Mouse (Mus musculus): Measurements from ENCODE around the gene Olfr965.
"Not testable (repeated sequence)": the region's sequence is repeated elsewhere in the genome, so short reads cannot be mapped to it uniquely, and the experiment has no call there.

Olfr965 gene

DNA sequence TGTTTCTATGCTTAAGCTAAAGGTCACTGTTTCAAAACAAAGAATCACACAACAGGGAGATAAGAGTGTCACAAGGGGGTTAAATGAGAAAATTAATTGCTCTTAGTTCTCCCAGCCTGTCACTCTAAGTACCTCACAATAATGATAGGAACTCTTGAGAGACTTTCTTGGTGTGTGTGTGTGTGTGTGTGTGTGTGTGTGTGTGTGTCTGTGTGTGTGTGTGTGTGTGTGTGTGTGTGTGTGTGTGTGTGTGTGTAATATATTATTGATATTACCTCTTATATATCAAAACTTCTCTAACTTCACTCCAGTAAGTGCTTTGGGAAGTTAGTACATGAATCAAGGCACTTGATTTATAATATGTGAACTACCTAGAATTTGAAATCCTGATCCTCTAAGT, at the start of gene Olfr965:
Gene Olfr965 (plus strand): TSS at position 301 of the 400 bp plus-strand sequence.
- no peak for DNase-seq

DNA sequence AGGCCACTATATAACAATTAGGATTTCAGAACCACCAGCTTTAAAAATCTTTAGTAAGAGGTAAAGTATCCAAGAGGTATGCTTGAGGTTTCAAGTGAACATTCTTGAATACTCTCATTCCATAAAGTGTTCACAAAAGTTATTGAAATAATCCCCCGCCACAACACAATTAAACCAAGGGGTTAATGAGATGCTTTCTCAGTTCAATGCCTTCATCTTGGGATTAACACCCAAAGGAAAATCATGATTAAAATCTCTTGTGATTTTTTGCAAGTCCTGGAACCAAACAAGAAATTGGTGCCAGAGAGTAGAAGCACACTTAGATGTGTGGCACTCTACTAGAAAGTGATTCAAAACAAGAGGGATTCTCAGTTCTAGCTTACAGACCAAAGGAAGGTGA, 44.2 kb upstream of the Olfr965 start, which contains the start of gene Olfr963:
Gene Olfr963 (plus strand): TSS at position 301 of the 400 bp plus-strand sequence.
- DNase-seq, result no peak

DNA sequence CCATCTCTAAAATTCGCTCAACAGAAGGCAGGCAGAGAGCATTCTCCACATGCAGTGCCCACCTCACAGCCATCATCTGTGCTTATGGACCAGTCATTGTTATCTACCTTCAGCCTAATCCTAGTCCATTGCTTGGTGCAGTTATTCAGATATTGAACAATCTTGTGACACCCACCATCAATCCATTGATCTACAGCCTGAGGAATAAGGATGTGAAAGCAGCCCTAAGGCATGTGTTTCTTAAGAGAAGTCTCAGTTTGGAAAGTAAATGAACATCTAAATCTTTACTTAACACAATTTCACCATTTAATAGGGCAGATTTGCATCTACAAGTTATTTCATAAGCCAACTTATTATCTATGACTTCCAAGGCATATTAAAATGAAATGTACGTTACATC, 41.4 kb upstream of the Olfr965 start:
- DNase-seq, result no peak

DNA sequence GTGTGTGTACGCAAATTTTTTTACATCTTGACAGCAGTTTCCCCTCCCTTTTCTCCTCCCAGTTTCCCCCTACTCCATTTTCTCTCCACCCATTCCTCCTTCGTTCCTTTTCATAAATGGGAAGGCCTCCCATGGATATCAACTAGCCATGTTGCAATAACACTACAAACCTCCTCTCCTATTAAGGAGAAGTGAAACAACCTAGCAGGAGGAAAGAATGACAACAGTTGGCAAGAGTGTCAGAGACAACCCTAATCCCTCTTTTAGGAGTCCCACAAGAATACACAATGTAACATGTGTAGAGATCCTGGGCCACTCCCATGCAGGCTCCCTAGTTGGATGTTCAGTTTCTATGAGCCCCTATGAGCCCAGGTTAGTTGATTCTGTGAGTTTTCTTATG, 36.3 kb upstream of the Olfr965 start:
- DNase-seq, result no peak

DNA sequence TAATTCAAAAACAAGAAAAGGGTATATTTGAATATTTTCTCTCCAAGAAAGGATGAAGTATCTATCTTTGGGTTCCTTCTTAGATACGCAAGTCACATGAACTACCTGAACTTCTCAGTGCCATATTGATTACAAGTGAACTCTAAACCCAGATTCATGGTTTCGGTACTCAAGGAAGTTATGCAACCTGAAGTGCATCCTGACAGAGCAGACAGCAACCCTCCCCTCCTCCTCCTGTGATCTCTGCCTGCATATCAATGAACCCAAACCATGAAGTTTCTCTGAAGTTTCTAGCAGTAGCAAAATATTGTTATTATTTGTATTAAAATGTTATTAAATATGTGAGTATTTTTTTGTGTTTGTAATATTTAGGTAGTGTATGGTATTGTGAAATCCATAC, 32.6 kb upstream of the Olfr965 start:
- no peak for DNase-seq

DNA sequence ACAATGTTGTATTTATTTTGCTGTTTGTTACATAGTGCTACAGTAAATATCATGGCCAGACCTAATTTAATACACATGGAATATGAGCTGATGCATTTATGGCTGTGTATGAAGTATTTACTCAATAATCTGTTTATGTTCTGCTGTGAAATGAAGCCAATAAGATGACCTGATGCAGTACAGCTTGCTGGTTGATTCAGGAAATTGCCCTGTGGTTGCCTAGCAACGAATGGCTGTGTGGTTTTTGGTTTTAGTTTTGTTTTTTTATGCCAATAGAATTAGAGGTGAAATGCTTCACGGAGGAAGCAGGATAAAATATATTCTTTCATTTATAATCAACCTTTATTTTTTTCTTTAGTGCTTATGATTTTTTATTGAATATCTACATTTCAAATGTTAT, 31.9 kb upstream of the Olfr965 start:
- no peak for DNase-seq

DNA sequence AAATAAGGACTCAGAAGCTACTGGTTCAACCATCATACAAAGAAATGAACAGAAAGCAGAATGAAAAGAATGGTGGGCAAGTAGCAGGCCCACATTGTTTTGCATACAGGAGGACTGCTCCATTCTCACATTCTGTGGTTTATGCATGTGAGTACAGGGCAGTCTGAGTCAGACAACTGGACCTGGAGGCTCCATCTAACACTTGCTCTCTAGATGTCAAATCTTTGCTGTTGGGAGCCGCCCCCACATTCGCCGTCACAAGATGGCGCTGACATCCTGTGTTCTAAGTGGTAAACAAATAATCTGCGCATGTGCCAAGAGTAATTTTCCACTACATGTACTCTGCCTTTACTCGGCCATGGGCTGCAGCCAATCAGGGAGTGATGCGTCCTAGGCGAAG, 10.0 kb upstream of the Olfr965 start:
- DNase-seq, result not testable (repeated sequence)

DNA sequence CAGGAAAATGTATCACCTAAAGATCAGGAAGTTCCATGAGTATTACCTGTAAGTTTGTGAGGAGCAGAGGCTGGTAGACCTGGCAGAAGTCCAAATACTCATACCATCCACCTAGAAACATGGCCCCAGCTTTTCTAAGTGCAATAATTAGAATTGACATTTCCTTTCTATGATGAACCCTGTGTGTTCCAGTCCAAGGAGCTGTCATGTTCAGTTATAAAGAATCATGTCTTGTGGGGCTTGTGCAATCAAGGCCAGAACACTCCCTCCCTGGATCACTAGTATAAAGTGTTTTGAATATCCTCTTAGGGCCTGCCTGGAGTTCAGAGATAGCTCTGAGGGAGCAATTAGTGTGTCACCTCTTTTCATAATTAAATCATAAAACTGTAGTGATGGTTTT, 4.1 kb upstream of the Olfr965 start, which contains the start of gene Olfr149:
Gene Olfr149 (minus strand): TSS at position 101 of the 400 bp plus-strand sequence.
- DNase-seq, result no peak

DNA sequence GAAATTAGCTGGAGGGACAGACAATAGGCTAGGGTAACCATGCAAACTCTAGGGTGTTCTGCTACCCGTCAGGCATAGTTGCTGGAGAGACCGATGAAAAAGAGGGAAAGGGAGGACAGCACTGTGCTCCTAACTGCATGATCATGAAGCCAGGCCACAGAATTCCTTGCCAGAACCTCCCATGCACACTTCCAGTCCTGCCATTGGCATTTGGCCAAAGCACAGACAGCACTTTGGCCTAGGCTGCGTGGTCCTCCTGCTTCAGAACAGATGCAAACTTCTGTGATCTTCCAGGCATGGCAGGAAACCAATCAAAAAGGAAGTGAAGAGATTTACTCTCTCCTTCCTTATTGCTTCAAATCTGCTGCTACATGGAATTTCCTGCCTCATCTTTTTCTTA, 2.2 kb upstream of the Olfr965 start:
- peak; percentile 4 to 43 for DNase-seq

DNA sequence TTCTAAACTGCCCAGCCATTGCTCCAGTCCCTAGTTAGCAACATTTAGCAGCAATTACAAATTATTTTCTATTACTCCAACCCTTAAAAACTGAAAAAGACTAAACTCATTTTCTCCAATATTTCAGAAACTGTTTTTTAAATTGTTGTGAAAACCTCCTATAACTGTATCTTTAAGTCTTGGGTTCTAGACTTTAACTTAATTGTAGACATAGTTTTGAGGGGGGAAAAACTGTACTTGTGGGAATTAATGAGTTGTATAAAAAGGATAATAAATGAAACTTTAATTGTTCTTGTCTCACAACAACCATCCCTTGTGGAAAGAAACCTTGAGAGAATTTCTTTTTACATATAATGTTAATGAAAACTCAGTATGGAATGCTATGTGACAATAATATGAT, 19.5 kb downstream of the Olfr965 start, which contains the start of gene Olfr150:
Gene Olfr150 (plus strand): TSS at position 301 of the 400 bp plus-strand sequence.
- DNase-seq, result no peak

DNA sequence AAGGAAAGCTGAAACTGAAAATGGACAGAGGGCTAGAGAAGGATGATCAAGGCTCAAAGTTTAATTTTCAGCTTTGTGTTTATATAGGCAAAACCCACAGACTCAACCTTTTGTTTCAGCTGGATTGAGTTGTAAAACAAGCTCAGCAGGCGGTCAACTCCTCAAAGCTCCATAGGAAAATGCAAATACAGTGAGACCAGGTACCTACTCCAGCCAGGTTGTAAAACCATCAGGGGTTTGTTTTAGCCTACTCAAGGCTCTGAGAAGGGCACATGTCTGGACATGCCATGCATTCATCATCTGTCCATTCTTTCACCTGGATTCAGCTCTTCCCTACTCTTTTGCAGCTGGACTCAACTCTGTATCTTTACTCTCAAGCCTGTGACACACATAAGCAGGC, 29.6 kb downstream of the Olfr965 start:
- DNase-seq, result no peak

DNA sequence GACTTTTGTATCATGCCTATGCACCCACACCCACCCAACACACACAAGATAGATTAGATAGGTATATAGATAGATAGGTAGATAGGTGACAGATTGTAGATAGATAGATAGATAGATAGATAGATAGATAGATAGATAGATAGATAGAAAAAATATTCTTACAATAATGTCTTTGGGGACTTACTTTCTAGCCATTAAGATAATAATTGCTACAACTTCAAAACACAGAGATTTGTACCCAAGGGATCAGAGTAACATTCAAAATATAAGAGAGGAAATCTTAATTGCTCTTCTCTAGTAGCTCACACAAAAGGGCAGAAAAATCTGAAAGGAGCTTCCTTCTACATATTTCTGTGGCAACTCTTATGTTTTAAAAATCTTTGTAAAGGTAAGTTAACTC, 34.8 kb downstream of the Olfr965 start, which contains the start of gene Olfr967:
Gene Olfr967 (plus strand): TSS at position 301 of the 400 bp plus-strand sequence.
- no peak for DNase-seq

DNA sequence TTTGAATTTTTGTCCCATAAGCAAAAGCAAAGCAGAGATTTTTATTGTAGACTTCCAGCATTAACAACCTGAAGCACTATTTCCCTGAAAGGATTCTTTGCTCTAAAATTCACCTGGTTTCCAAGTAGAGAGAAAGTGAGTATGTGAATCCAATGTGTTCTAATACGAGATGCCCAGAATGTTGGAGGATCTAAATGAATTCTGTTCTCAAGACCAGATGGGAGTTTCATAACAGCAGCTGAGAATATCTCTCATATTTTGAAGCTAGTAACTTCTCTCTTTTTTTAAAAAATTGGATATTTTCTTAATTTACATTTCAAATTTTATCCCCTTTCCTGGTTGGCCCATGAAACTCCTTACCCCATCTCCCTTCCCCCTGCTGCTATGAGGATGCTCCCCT, 35.3 kb downstream of the Olfr965 start:
- DNase-seq, result no peak
